Mouse (Mus musculus) mammary gland, adult 2 months (tissue): ENCODE results near the gene Plekhg6. TPM values are rescaled to one million over a fixed set of nuclear protein-coding genes. Genes with fewer than 3 reads are reported as not detected.

Experiments
- polyA plus RNA-seq: library from polyadenylated mRNA; depleted of rRNA; stranded (reverse); fragments of >200 nt; gene quantifications from 2 replicates; pipeline ENCODE4 v1.2.3, GENCODE M21; 2012; ENCODE audit warnings: low replicate concordance; rRNA removed

The Plekhg6 gene
- polyA plus RNA-seq, result 4.0 and 4.1 TPM in 2 replicates

GRCm38 (mm10) chr6:125380372-125381360, at the start of gene Plekhg6:
Gene Plekhg6 (minus strand): TSS chr6:125380793.

GRCm38 (mm10) chr6:125348721-125349574, 31.6 kb downstream of the Plekhg6 start, which contains the start of gene Tnfrsf1a:
Gene Tnfrsf1a (plus strand): TSS chr6:125349362.

GRCm38 (mm10) chr6:125320323-125320722, 60.3 kb downstream of the Plekhg6 start, which contains the start of gene Scnn1a:
Gene Scnn1a (plus strand): TSS chr6:125320659.

GRCm38 (mm10) chr6:125313546-125314230, 66.9 kb downstream of the Plekhg6 start, which contains the start of gene Ltbr:
Gene Ltbr (minus strand): TSS chr6:125313885.

Other genes starting within 250 kb of the Plekhg6 start
- gene Nop2, start 248.9 kb downstream of the Plekhg6 start, polyA plus RNA-seq, result 15.3 and 15.5 TPM in 2 replicates
- 32.1 and 52.1 TPM in 2 replicates for gene Iffo1, start 235.6 kb downstream of the Plekhg6 start, polyA plus RNA-seq
- gene Gapdh, start 214.3 kb downstream of the Plekhg6 start, polyA plus RNA-seq, result 3,410 and 6,480 TPM in 2 replicates
- gene Ncapd2, start 189.1 kb downstream of the Plekhg6 start, polyA plus RNA-seq, result 39.1 and 40.1 TPM in 2 replicates
- 46.4 and 62.9 TPM in 2 replicates for gene Mrpl51, start 189.0 kb downstream of the Plekhg6 start, polyA plus RNA-seq
- gene Vamp1, start 165.2 kb downstream of the Plekhg6 start, polyA plus RNA-seq, result 28.7 and 36.3 TPM in 2 replicates
- 26.1 and 32.6 TPM in 2 replicates for gene Tapbpl, start 148.9 kb downstream of the Plekhg6 start, polyA plus RNA-seq
- 61.3 and 95.2 TPM in 2 replicates for gene Cd27, start 143.8 kb downstream of the Plekhg6 start, polyA plus RNA-seq
- 0.14 TPM in 1 of 2 replicates, not detected in the other for gene Tuba3a, start 94.8 kb downstream of the Plekhg6 start, polyA plus RNA-seq
- 84.9 and 110 TPM in 2 replicates for gene Ltbr, start 66.9 kb downstream of the Plekhg6 start, polyA plus RNA-seq
- 14.9 and 18.5 TPM in 2 replicates for gene Scnn1a, start 60.1 kb downstream of the Plekhg6 start, polyA plus RNA-seq
- 184 and 196 TPM in 2 replicates for gene Tnfrsf1a, start 31.4 kb downstream of the Plekhg6 start, polyA plus RNA-seq
- 156 and 277 TPM in 2 replicates for gene Cd9, start 114.0 kb upstream of the Plekhg6 start, polyA plus RNA-seq
- 92.3 and 94.7 TPM in 2 replicates for gene Vwf, start 166.0 kb upstream of the Plekhg6 start, polyA plus RNA-seq